Mouse (Mus musculus): ENCODE results near the gene Odc1. TPM values are rescaled to one million over a fixed set of nuclear protein-coding genes. Genes with fewer than 3 reads are reported as not detected.
A peak's percentile ranks its signal among the peaks of the same experiment; 100 is the strongest.
"Not testable (repeated sequence)": the region's sequence is repeated elsewhere in the genome, so short reads cannot be mapped to it uniquely, and the experiment has no call there.

Gene Odc1
- polyA plus RNA-seq, 1 experiment = 653 TPM

DNA sequence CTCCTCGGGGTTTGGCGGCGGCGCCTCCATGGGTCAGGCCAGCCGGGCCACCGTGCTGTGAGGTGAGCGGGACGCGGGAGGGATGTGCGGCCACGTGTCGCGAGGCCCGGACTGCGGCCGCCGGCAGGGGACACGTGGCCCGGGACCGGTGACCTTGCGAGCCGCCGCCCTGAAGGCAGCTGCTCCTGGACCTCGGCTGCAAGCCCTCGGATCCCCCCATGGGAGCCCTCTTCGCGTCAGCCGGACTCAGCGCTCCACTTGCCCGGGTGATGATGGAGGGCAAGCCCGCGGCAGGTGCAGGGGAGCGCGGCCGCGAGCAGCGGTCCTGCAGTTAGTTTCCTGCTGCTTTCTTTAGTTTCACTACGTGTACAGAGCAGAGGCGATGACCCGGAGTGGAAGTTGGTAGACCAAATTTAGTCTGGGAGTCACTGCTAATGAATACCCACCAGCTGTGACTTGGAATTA is 545 bp downstream of the Odc1 start:
- peak overlapping the region; percentile 94 for H3K9ac ChIP-seq (ENCODE audit: low read depth, poor library complexity, severe bottlenecking)
- H3K9me3 ChIP-seq (replicated peaks; ENCODE audit: control insufficient read depth, insufficient read depth, low read length, poor library complexity, severe bottlenecking) = no peaks in the 10 kb centered on the region
- H3K36me3 ChIP-seq (ENCODE audit: control insufficient read depth, insufficient read depth, low read length, poor library complexity, severe bottlenecking) = peaks cover 37% of the 10 kb centered on the region
- TF ChIP-seq CTCF (IDR thresholded peaks at IDR 0.05; ENCODE audit: low read depth, low read length) = no peak
- TF ChIP-seq POLR2A (IDR thresholded peaks at IDR 0.05; ENCODE audit: insufficient read depth, low read length) = no peak
- no peak for TF ChIP-seq EP300 (IDR thresholded peaks at IDR 0.05; ENCODE audit: insufficient read depth, low read depth, low read length)
- H3K4me1 ChIP-seq (ENCODE audit: control insufficient read depth, insufficient read depth, low read length) = no peaks in the 10 kb centered on the region
- H3K27me3 ChIP-seq (ENCODE audit: control insufficient read depth, insufficient read depth, low read length, poor library complexity, severe bottlenecking) = no peaks in the 10 kb centered on the region
- peak overlapping the region; percentile 53; the same call in 1 of the 2 replicates for H3K27ac ChIP-seq (ENCODE audit: insufficient read depth, low read length)
- H3K4me3 ChIP-seq (ENCODE audit: low read depth, low read length) = peak overlapping the region; percentile 94

DNA sequence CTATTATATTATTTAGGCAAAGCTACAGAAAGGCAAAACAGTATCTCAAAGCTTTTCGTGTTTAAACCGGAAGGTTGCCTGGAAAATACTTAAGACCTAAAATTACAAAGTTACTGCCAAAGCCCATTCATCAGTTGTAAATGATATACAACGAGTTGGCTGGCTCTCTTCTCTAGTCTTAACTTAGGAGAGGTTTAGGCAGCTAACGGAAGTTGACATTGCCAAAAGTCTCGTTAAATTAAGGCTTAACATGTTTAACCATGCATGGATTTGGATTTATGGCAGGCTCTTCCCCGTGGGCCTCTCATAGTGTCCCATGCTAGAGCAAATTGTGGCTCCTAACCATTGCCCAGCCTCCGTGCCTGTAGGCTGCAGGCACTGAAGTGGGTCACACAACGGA is 1.3 kb downstream of the Odc1 start:
- TF ChIP-seq POLR2A (IDR thresholded peaks at IDR 0.05; ENCODE audit: insufficient read depth, low read length) = no peak
- no peak for TF ChIP-seq EP300 (IDR thresholded peaks at IDR 0.05; ENCODE audit: insufficient read depth, low read depth, low read length)
- no peak for TF ChIP-seq CTCF (IDR thresholded peaks at IDR 0.05; ENCODE audit: low read depth, low read length)
- H3K27me3 ChIP-seq (ENCODE audit: control insufficient read depth, insufficient read depth, low read length, poor library complexity, severe bottlenecking) = no peaks in the 10 kb centered on the region
- H3K27ac ChIP-seq (ENCODE audit: insufficient read depth, low read length) = no peak overlapping the region
- peak overlapping the region; percentile 94 for H3K9ac ChIP-seq (ENCODE audit: low read depth, poor library complexity, severe bottlenecking)
- peak overlapping the region; percentile 97 for H3K4me3 ChIP-seq (ENCODE audit: low read depth, low read length)
- peaks cover 40% of the 10 kb centered on the region for H3K36me3 ChIP-seq (ENCODE audit: control insufficient read depth, insufficient read depth, low read length, poor library complexity, severe bottlenecking)
- H3K9me3 ChIP-seq (replicated peaks; ENCODE audit: control insufficient read depth, insufficient read depth, low read length, poor library complexity, severe bottlenecking) = no peaks in the 10 kb centered on the region
- H3K4me1 ChIP-seq (ENCODE audit: control insufficient read depth, insufficient read depth, low read length) = no peaks in the 10 kb centered on the region

DNA sequence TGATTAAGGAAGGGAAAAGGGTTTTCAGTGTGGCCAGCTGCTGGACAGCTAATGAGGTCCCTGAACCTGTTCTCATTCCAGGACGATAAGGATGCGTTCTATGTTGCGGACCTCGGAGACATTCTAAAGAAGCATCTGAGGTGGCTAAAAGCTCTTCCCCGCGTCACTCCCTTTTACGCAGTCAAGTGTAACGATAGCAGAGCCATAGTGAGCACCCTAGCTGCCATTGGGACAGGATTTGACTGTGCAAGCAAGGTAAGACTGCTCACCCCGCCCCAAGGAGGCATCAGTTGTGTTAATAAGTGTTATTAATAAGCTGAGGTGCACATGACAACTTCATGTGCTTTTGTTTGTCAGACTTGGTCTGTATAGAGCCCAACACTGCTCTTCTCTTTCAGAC is 3.0 kb downstream of the Odc1 start:
- not testable (repeated sequence) for H3K4me3 ChIP-seq (ENCODE audit: low read depth, low read length); H3K27ac ChIP-seq (ENCODE audit: insufficient read depth, low read length); H3K9me3 ChIP-seq (replicated peaks; ENCODE audit: control insufficient read depth, insufficient read depth, low read length, poor library complexity, severe bottlenecking); H3K4me1 ChIP-seq (ENCODE audit: control insufficient read depth, insufficient read depth, low read length); H3K27me3 ChIP-seq (ENCODE audit: control insufficient read depth, insufficient read depth, low read length, poor library complexity, severe bottlenecking); H3K9ac ChIP-seq (ENCODE audit: low read depth, poor library complexity, severe bottlenecking)
- peaks cover 46% of the 10 kb centered on the region for H3K36me3 ChIP-seq (ENCODE audit: control insufficient read depth, insufficient read depth, low read length, poor library complexity, severe bottlenecking)

DNA sequence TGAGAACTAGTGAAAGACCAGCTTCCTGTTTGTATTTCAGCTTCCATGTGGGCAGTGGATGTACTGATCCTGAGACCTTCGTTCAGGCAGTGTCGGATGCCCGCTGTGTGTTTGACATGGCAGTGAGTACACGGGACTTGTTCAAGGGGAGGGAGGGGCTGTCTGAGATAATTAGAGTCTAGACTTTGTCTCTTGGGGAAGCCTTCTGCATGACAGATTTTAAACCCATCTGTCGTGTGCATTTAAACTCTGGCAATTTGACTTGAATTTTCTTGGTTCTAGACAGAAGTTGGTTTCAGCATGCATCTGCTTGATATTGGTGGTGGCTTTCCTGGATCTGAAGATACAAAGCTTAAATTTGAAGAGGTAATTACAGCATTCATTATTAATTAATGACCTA is 3.9 kb downstream of the Odc1 start:
- Histone ChIP-seq H3K36me3 (ENCODE audit: control insufficient read depth, insufficient read depth, low read length, poor library complexity, severe bottlenecking) (peaks cover 46% of the 10 kb centered on the region), H3K27ac (ENCODE audit: insufficient read depth, low read length) (no peak overlapping the region), H3K9me3 (replicated peaks; ENCODE audit: control insufficient read depth, insufficient read depth, low read length, poor library complexity, severe bottlenecking) (no peaks in the 10 kb centered on the region), H3K4me1 (ENCODE audit: control insufficient read depth, insufficient read depth, low read length) (no peaks in the 10 kb centered on the region), H3K9ac (ENCODE audit: low read depth, poor library complexity, severe bottlenecking) (no peak overlapping the region), H3K4me3 (ENCODE audit: low read depth, low read length) (no peak overlapping the region), H3K27me3 (ENCODE audit: control insufficient read depth, insufficient read depth, low read length, poor library complexity, severe bottlenecking) (no peaks in the 10 kb centered on the region)
- no peak for TF ChIP-seq CTCF (IDR thresholded peaks at IDR 0.05; ENCODE audit: low read depth, low read length)

DNA sequence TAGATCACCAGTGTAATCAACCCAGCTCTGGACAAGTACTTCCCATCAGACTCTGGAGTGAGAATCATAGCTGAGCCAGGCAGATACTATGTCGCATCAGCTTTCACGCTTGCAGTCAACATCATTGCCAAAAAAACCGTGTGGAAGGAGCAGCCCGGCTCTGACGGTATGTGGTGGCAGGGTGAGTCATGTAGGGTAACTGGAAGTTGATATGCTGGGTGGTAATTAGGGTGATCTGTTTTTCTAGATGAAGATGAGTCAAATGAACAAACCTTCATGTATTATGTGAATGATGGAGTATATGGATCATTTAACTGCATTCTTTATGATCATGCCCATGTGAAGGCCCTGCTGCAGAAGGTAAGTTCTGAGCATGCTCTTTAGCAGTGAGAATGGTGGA is 4.8 kb downstream of the Odc1 start:
- not testable (repeated sequence) for H3K27ac ChIP-seq (ENCODE audit: insufficient read depth, low read length); H3K4me3 ChIP-seq (ENCODE audit: low read depth, low read length); H3K27me3 ChIP-seq (ENCODE audit: control insufficient read depth, insufficient read depth, low read length, poor library complexity, severe bottlenecking); H3K4me1 ChIP-seq (ENCODE audit: control insufficient read depth, insufficient read depth, low read length); H3K9ac ChIP-seq (ENCODE audit: low read depth, poor library complexity, severe bottlenecking); H3K9me3 ChIP-seq (replicated peaks; ENCODE audit: control insufficient read depth, insufficient read depth, low read length, poor library complexity, severe bottlenecking)
- H3K36me3 ChIP-seq (ENCODE audit: control insufficient read depth, insufficient read depth, low read length, poor library complexity, severe bottlenecking) = peaks cover 46% of the 10 kb centered on the region

DNA sequence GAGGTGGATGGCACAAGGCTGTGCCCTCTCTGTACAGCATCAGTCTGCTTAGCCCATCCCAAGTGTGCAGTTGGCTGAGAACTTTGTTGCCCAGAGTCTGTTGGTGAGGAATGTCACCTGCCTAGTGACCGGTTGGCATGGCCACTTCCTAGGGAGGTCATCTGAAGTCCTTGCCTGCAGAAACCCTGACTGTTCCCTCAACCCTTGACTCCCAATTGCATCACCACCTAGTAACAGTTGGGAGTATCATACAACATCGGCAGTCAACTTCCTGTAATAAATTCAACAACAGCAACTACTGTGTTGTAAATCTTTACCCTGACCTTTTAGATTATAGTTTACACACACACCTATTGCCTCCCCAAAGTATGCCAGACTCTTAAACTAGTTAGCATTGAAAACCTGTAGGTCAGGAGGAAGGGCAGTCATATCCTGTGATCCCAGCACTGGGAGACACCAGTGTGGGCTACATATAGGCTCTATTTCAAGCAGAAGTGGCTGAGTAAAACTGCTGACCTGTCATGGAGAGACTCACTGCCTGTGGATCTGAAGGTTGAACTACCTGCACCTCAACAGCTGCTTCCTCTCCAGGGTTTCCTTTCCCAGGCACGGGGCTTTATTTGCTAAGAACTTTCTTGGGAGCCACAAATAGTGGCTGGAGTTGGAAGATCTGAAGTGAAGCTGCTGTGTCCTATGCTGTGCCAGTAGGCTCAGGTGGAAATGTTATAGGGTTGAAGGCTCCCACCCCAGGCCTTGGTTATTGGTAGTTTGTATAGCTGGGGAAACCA is 6.8 kb downstream of the Odc1 start:
- H3K27ac ChIP-seq (ENCODE audit: insufficient read depth, low read length) = no peak overlapping the region; the same call in 1 of the 2 replicates
- H3K4me1 ChIP-seq (ENCODE audit: control insufficient read depth, insufficient read depth, low read length) = no peaks in the 10 kb centered on the region
- H3K27me3 ChIP-seq (ENCODE audit: control insufficient read depth, insufficient read depth, low read length, poor library complexity, severe bottlenecking) = no peaks in the 10 kb centered on the region
- no peak overlapping the region for H3K9ac ChIP-seq (ENCODE audit: low read depth, poor library complexity, severe bottlenecking)
- H3K4me3 ChIP-seq (ENCODE audit: low read depth, low read length) = no peak overlapping the region
- peaks cover 46% of the 10 kb centered on the region for H3K36me3 ChIP-seq (ENCODE audit: control insufficient read depth, insufficient read depth, low read length, poor library complexity, severe bottlenecking)
- no peaks in the 10 kb centered on the region for H3K9me3 ChIP-seq (replicated peaks; ENCODE audit: control insufficient read depth, insufficient read depth, low read length, poor library complexity, severe bottlenecking)
- TF ChIP-seq CTCF (IDR thresholded peaks at IDR 0.05; ENCODE audit: low read depth, low read length) = no peak
- no peak for TF ChIP-seq POLR2A (IDR thresholded peaks at IDR 0.05; ENCODE audit: insufficient read depth, low read length)
- TF ChIP-seq EP300 (IDR thresholded peaks at IDR 0.05; ENCODE audit: insufficient read depth, low read depth, low read length) = no peak
